In the genomic region with DNA sequence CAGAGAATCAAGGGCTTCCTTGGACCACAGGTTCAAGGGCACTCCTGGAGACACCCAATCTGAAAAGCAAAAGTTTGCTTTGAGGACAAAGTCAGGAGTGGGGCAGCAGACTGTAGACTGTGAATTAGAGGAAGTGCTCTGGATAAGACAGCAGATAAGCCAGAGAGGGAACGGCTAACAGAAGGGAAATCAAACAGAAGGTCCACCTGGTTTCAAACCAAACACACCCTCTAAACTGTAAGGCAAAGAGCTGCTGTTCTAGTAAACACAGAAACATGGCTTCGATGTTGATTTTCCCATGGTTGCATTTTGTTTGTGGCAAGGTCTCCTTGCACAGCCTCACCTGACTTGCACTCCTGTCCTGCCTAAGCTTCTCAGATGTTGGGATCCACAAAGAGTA, we compare ENCODE assay signal across 1 mouse cellular context.
TF ChIP-seq lines count a peak whose summit lies in the region.

No protein-coding gene starts in this region.

TF ChIP-seq in MEL, 35 proteins besides CTCF, POLR2A, EP300 and RAD21 (continued from another document):
- no peak for TF ChIP-seq MAZ (IDR thresholded peaks at IDR 0.05; ENCODE audit: low read depth, low read length)
- TF ChIP-seq KAT2A (conservative IDR thresholded peaks at IDR 0.05; ENCODE audit: low read depth, low read length): no peak
- no peak for TF ChIP-seq SMC3 (IDR thresholded peaks at IDR 0.05; ENCODE audit: low read depth, low read length)
- no peak for TF ChIP-seq HCFC1 (IDR thresholded peaks at IDR 0.05; ENCODE audit: low read depth, low read length)
- no peak for TF ChIP-seq USF1 (IDR thresholded peaks at IDR 0.05; ENCODE audit: low read depth, low read length)
- no peak for TF ChIP-seq POLR2AphosphoS5 (IDR thresholded peaks at IDR 0.05; ENCODE audit: borderline replicate concordance, low read depth, low read length)
- TF ChIP-seq MAX (IDR thresholded peaks at IDR 0.05; ENCODE audit: low read length): no peak
- TF ChIP-seq TAL1 (IDR thresholded peaks at IDR 0.05; ENCODE audit: low read length): no peak
- no peak for TF ChIP-seq CHD2 (IDR thresholded peaks at IDR 0.05; ENCODE audit: low read length)
- peak; percentile 92 for TF ChIP-seq GATA1 (IDR thresholded peaks at IDR 0.05; ENCODE audit: low read depth, low read length)
- TF ChIP-seq TBP (IDR thresholded peaks at IDR 0.05; ENCODE audit: low read depth, low read length): peak; percentile 35; the same call in 1 of the 2 replicates
- TF ChIP-seq ZMIZ1 (IDR thresholded peaks at IDR 0.05; ENCODE audit: low read depth, low read length): no peak
- TF ChIP-seq CHD1 (IDR thresholded peaks at IDR 0.05; ENCODE audit: low read depth, low read length): no peak
- TF ChIP-seq ZKSCAN1 (IDR thresholded peaks at IDR 0.05; ENCODE audit: low read depth, low read length): no peak
- TF ChIP-seq USF2 (IDR thresholded peaks at IDR 0.05; ENCODE audit: borderline replicate concordance in 1 of 2, insufficient read depth in 1 of 2, low read depth in 1 of 2, low read length in 2 of 2): no peak
- peak; percentile 92 for TF ChIP-seq RCOR1 (IDR thresholded peaks at IDR 0.05; ENCODE audit: low read depth, low read length)
- TF ChIP-seq ELF1 (IDR thresholded peaks at IDR 0.05; ENCODE audit: low read depth, low read length): no peak
- peak; percentile 58 for TF ChIP-seq MXI1 (IDR thresholded peaks at IDR 0.05; ENCODE audit: low read depth, low read length)
- no peak for TF ChIP-seq MAFK (IDR thresholded peaks at IDR 0.05; ENCODE audit: borderline replicate concordance, low read depth, low read length)
- TF ChIP-seq GABPA (IDR thresholded peaks at IDR 0.05; ENCODE audit: low read depth, low read length): no peak
- TF ChIP-seq ZNF384 (IDR thresholded peaks at IDR 0.05; ENCODE audit: low read depth, low read length): no peak
- no peak; the same call in 1 of the 2 replicates for TF ChIP-seq MYC (IDR thresholded peaks at IDR 0.05; ENCODE audit: low read depth, low read length)
- 0 out of 2 replicates have a peak, but pooled peaks have one; percentile 56 for TF ChIP-seq MYB (IDR thresholded peaks at IDR 0.05; ENCODE audit: low read depth, low read length)
- TF ChIP-seq BHLHE40 (IDR thresholded peaks at IDR 0.05; ENCODE audit: borderline replicate concordance, low read depth, low read length): no peak
- no peak for TF ChIP-seq MEF2A (IDR thresholded peaks at IDR 0.05; ENCODE audit: extremely low read depth, insufficient replicate concordance, low read depth, low read length, poor library complexity, severe bottlenecking)
- TF ChIP-seq POLR2AphosphoS2 (IDR thresholded peaks at IDR 0.05; ENCODE audit: low read length): no peak
- TF ChIP-seq UBTF (IDR thresholded peaks at IDR 0.05; ENCODE audit: borderline replicate concordance, insufficient read depth, low read depth, low read length): no peak
- no peak for TF ChIP-seq NELFE (IDR thresholded peaks at IDR 0.05; ENCODE audit: low read depth, low read length)
- TF ChIP-seq TCF12 (IDR thresholded peaks at IDR 0.05; ENCODE audit: low read depth, low read length): peak; percentile 62; the same call in 1 of the 2 replicates
- TF ChIP-seq ETS1 (IDR thresholded peaks at IDR 0.05; ENCODE audit: low read depth, low read length): peak; percentile 68; the same call in 1 of the 2 replicates
- TF ChIP-seq ZC3H11A (IDR thresholded peaks at IDR 0.05; ENCODE audit: low read depth, low read length): no peak
- no peak for TF ChIP-seq E2F4 (IDR thresholded peaks at IDR 0.05; ENCODE audit: borderline replicate concordance, low read depth, low read length)
- TF ChIP-seq JUND (IDR thresholded peaks at IDR 0.05; ENCODE audit: low read depth, low read length): no peak
- no peak for TF ChIP-seq NRF1 (IDR thresholded peaks at IDR 0.05; ENCODE audit: insufficient read depth, low read depth, low read length, poor library complexity, severe bottlenecking)
